Mouse (Mus musculus): ENCODE measurements around the gene Nectin2.

- TF ChIP-seq CTCF (conservative IDR thresholded peaks at IDR 0.05; ENCODE audit: low read length) = no peak
- TF ChIP-seq POU5F1 (IDR thresholded peaks at IDR 0.05; ENCODE audit: borderline replicate concordance, low read length) = no peak
Observed at GRCm38 (mm10) chr7:19715239-19716054, 34.8 kb downstream of the Nectin2 start, which contains the start of gene Tomm40.

Measured in E14TG2a.4 (cell line).